Mouse (Mus musculus) CH12.LX (cell line): Measurements from ENCODE around the gene Gm44596.

Experiments
- CTCF ChIP-seq, 2 experiments: IDR thresholded peaks in 1 of 2; conservative IDR thresholded peaks in 1 of 2; 2 replicates each; pipeline ENCODE4 v1.5.1; 2011 to 2012; ENCODE audit warnings: low read depth in 2 of 2, low read length in 2 of 2, improper control_type of control experiment in 1 of 2, inconsistent platforms in 1 of 2, mild to moderate bottlenecking in 1 of 2, moderate library complexity in 1 of 2
- EP300 ChIP-seq: IDR thresholded peaks from 2 replicates; pipeline ENCODE4 v1.6.1; 2011; ENCODE audit warnings: low read length, improper control_type of control experiment
- MAFK ChIP-seq: IDR thresholded peaks from 2 replicates; pipeline ENCODE4 v1.6.1; 2011; ENCODE audit warnings: low read length, improper control_type of control experiment; ENCODE audit not compliant: insufficient replicate concordance
- NELFE ChIP-seq: IDR thresholded peaks from 2 replicates; pipeline ENCODE4 v1.6.1; 2011; ENCODE audit warnings: low read depth, low read length, improper control_type of control experiment
- POLR2AphosphoS2 ChIP-seq: IDR thresholded peaks from 2 replicates; pipeline ENCODE4 v1.6.1; 2011; ENCODE audit warnings: low read depth, low read length, improper control_type of control experiment
- ZKSCAN1 ChIP-seq: IDR thresholded peaks from 2 replicates; pipeline ENCODE4 v1.6.1; 2012; ENCODE audit warnings: low read depth, inconsistent platforms, low read length, improper control_type of control experiment, borderline replicate concordance

- TF ChIP-seq CTCF (conservative IDR thresholded peaks at IDR 0.05 in 1 of 2, IDR thresholded peaks at IDR 0.05 in 1 of 2; ENCODE audit: low read depth in 2 of 2, low read length in 2 of 2) (no peak), EP300 (no peak), NELFE (no peak), MAFK (no peak), POLR2AphosphoS2 (no peak), ZKSCAN1 (no peak)
Observed at GRCm38 (mm10) chr6:128385026-128385425, 9.7 kb downstream of the Gm44596 start.
